Mouse (Mus musculus) c-Kit-positive CD71-positive TER-119-negative erythroid progenitor cells, embryonic 14.5 days (primary cell): Measurements from ENCODE around the gene Pald1.

Experiments
- DNase-seq: peaks from one replicate; pipeline ENCODE4 v3.0.0-alpha.2; 2013; ENCODE audit warnings: low read depth

Pald1 gene

DNA sequence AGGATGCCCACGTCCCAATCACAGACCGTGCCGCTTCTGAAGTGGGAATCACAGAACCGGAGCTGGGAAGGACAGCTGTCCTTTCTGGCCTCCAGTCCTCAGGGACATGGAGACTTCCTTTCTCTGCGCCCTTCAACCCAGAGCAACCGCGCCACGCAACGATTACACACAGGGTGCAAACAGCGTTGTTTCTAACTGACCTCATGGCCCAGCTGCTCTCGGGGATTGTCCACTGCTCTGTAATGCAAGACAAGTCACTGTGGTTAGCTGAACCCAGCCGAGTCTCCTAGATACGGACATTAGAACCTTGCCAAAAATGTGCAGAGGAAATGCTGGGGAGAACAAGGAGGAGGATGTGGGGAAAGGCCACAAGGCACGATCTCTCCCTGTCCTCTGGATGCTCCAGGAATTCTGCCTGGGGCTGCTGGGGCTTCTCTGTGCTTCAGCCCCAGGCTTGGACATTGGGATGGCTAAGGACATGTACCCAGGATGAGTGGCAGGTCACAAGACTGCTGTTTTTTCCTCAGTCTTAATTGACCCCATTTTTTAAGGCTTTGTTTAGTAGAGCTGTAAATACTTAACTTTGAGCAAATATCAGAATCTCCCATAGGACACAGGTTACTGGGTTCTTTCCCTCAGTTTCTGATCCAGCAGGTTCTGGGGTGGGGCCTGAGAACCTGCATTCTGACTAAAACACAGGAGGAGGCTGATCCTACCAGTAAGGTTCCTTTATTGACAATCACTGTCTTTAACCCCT, 105.2 kb downstream of the Pald1 start:
- no peak for DNase-seq

DNA sequence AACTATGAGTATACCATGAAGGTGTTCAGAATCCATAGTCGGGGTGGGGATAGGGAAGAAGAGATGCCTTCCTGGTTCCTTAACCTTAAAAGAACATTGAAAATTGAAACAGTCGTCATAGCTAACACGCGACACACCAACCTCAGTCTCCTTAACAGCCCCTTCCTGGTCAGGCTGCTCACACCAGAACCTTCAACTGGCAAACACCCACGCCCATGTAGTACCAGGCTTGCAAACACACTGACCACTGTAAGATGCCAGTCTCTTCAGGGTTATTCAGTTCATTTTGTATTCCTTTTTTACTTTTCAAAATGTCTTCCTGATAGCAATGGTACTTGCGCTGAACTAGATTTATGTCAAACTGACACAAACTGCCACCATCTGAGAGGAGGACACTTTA, 106.3 kb downstream of the Pald1 start:
- no peak for DNase-seq

DNA sequence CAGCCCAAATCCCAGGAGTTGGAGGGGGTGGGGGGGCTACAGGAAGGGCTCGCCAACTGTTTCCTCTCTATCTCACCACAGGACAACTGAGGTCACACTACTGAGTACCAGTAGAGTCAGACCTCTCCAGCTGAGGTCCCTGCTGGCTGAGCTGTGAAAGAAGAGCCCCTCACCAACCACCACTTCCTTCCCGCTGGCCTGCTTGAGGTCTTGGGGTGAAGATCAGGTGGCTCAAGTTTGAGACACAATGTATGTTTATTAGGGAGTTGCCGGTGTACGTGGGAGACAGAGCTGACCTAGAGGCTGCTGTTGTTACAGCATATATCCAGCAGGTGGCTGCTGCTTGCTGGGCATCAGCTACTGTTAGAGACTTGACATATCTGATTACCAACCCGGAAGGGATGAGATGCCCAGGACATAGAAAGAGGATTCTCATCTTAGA, 107.6 kb downstream of the Pald1 start:
- peak; percentile 9 for DNase-seq

DNA sequence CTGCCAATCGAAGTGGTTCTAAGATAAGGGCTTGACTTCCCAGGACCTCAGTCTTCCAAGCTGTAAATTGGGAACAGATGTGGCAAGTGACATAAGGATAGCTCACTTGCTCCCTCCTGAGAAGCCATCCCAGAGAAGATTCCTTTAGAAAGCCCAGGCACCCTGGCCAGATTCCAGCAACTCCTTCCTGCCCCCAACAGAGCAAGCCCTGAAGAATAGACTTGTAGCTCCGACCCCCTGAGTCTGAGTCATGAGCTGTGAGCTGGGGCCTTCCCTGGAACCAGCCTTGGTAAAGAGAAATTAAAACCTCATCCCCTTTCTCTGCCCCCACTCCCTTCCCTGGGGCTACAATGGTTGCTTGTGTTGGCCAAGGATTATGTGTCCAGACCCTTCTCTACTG, 108.8 kb downstream of the Pald1 start:
- DNase-seq = no peak

DNA sequence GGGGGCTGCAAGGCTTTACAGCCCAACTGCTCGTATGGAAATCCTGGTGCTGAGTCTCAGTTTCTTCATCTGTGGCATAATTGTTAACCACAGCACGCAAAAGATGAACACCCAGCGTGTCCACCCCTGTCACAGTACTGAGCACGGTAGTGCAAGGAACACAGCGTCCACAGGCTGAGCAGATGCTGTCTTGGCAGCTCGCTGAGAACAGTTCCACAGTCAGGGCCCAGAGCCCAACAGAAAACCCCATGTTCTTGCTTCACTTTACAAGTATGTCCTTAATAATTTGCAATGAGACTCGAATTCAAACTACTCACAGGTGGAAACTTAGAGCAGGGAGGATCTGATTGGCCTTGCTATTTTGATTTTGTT, 109.5 kb downstream of the Pald1 start:
- DNase-seq = no peak

DNA sequence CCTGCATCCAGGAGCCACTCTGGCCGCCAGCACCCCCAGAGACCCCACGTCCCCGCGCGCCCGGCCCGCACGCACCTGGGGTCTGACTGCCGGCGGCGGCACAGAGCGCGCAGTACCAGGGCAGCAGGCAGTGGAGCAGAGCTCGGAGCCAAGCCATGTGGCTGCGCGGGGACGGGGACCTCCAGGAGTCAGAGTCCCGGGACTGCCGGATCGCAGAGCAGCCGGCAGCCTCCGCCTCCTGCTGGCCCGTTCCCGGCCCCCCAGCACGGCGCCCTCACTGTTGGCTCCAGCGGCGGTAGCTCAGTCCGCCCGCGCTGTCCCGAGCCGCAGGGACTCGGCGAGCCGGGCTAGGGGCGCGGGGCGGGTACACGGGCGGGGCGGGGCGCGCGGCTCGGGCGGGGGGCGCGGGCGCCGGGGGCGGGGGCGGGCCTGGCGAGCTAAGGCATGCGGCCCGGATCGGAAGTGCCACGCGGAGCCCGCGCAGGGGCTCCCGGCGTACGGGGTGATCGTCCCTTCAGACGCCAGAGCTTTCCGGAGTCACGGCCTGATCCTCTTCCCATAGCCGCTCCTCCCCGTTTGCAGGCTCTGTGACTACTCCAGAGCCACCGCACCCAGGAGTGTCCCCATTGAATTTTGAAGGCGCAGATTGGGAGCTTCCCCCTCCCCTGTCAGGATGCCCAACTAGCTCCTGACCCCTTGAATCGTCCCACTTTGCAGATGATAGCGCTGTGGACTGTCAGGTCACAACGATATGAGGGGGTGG, 110.1 kb downstream of the Pald1 start, which contains the start of gene Adamts14:
TSS of gene Adamts14 (minus strand) at position 358 of the 763 bp plus-strand sequence.
- DNase-seq = no peak

DNA sequence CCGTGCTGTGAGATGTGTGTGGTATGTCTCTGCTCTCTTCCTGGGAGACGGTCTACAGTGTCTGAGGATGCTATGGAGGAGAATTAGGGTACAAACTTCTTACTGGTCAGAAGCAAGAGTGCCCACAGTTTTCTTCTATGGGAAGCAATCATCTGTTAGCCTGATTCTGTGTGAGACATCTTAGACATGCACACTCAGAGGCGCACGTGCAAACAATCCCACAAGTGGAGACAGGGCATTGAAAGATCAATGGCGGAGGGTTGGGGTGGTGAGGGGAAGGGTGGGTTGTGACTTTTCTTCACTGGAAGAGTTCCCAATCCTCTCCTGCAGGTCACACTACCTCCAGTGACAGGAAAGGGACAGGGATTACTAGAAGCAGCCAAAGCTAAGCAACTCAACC, 110.7 kb downstream of the Pald1 start:
- no peak for DNase-seq

DNA sequence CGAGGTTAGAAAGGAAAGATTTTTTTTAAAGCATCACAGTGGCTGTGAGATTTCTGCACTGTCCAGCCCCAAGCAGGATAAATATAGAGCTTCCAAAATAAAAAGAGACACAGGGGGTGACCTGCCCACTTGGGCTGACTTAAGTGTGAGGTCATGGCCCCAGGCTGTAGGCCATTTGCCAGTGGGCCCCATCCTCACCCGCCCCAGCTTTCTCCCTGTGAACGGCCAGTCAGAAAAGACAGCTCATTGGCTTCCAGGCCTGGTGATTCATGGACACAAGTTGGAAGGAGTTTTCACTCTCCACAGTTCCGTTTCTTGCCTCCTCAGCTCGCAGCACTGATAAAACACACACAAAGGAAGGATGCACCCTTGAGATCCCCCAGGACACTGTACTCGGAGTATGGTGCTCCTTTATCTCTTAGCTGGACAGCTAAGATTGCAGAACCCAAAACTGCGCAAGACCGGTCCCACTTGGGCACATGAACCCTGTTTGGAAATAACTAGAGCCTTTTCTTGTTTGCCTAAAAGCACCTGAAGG, 111.2 kb downstream of the Pald1 start:
- no peak for DNase-seq
